Mouse (Mus musculus) heart, embryonic 13.5 days (tissue): ENCODE measurements at regions not wholly inside any gene's neighbourhood (a gene's known extent, or its start where the extent isn't known, plus 50 kb on each side); places are given as distances from the start of the nearest gene placed in this dataset.
A peak's percentile ranks its signal among the peaks of the same experiment; 100 is the strongest.

Source experiments
- ATAC-seq: fragments of 200-750 bp; cut with Nextera tagmentation; 2 replicates; pipeline ENCODE4 v1.8.0; 2017; ENCODE audit warnings: moderate TSS enrichment; ENCODE audit not compliant: insufficient number of reproducible peaks, low FRiP score, low TSS enrichment; ENCODE audit errors: extremely low read depth
- H3K27ac ChIP-seq: fragments of 300-500 bp; sonication (generic); replicated peaks from 2 replicates; pipeline ENCODE4 v1.5.1; 2015; ENCODE audit warnings: moderate library complexity, mild to moderate bottlenecking, inconsistent platforms
- H3K27me3 ChIP-seq: fragments of 300-500 bp; sonication (generic); replicated peaks from 2 replicates; pipeline ENCODE4 v1.6.1; 2015; ENCODE audit warnings: mild to moderate bottlenecking, inconsistent platforms
- H3K36me3 ChIP-seq: fragments of 300-500 bp; sonication (generic); 2 replicates; pipeline ENCODE4 v1.6.1; 2015; ENCODE audit warnings: mild to moderate bottlenecking, inconsistent platforms
- H3K4me1 ChIP-seq: fragments of 300-500 bp; sonication (generic); 2 replicates; pipeline ENCODE4 v1.6.1; 2015; ENCODE audit warnings: inconsistent platforms
- H3K4me2 ChIP-seq: fragments of 300-500 bp; sonication (generic); 2 replicates; pipeline ENCODE4 v1.6.1; 2015; ENCODE audit warnings: inconsistent platforms, mild to moderate bottlenecking, moderate library complexity
- H3K4me3 ChIP-seq: fragments of 300-500 bp; sonication (generic); 2 replicates; pipeline ENCODE4 v1.5.1; 2015; ENCODE audit warnings: moderate library complexity, mild to moderate bottlenecking, inconsistent platforms
- H3K9ac ChIP-seq: fragments of 300-500 bp; sonication (generic); 2 replicates; pipeline ENCODE4 v1.6.1; 2015; ENCODE audit warnings: inconsistent platforms, mild to moderate bottlenecking, moderate library complexity
- H3K9me3 ChIP-seq: fragments of 300-500 bp; sonication (generic); 2 replicates; pipeline ENCODE4 v1.6.1; 2016; ENCODE audit warnings: inconsistent platforms
- WGBS: fragments of 180-500 bp; shearing (Covaris S2); methylation state at CpG from one replicate; pipeline ENCODE4 v1.1.7; 2015; ENCODE audit warnings: mixed read lengths; 5-methylcytosine and 5-hydroxymethylcytosine counted together

DNA sequence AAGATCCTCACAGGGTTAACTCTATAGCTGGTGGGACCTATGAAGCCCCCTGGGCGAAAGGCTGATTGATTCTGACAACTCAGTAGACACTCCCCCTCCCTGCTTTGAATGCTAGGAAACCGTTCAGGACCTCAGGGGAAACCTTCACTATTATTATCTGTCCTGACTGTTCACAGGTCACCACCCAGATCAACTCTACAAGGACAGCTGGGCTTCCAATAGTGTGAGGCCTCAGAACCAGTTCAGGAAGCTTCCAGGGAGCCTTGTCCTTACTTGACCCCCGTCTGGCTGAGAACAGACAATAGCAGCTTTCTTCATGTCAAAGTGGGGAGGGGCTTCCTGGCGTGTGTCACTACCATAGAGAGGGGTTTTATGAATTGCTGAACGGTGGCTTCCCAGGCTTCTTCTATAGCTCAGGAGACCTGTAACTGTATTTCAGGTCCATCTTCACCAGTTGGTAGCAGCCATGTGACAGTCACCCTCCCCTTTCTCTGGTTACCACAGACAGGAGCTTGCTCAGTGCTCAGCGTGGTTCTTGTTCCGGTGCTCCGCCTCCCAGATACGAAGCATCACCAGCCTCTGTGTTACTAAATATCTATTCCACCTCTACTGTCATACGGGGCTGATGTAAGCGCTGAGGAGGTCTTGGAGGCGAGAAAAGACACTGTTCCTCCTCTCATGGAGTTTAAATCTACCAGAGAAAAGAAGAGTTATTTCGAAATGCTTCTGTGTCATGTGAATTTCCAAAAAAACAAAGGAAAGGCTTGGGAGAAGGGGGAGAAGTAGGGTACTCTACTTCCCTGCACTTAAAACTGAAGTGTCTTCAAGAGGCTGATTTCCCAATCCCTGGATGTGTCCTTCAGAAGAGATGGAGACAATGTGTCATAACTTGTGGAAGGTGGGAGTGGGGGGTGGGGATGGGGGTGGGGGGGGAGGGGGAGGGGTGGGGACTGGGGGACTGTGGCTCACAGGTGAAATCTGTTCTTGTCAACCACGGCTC, 96.9 kb downstream of the Vcpkmt start:
- WGBS = 33% methylated on average over 14 of the region's 14 CpGs
- peaks cover 9% of the 10 kb centered on the region for H3K4me1 ChIP-seq
- no peak overlapping the region for H3K27ac ChIP-seq
- H3K9ac ChIP-seq = 0 out of 2 replicates have a peak overlapping the region, but pooled peaks have one; percentile 33
- no peaks in the 10 kb centered on the region for H3K36me3 ChIP-seq
- no peak overlapping the region for H3K4me3 ChIP-seq
- peaks cover 4% of the 10 kb centered on the region; the same call in 1 of the 2 replicates for H3K9me3 ChIP-seq
- no peak for ATAC-seq
- peaks cover 3% of the 10 kb centered on the region; the same call in 1 of the 2 replicates for H3K27me3 ChIP-seq
- H3K4me2 ChIP-seq = peak overlapping the region; percentile 47

DNA sequence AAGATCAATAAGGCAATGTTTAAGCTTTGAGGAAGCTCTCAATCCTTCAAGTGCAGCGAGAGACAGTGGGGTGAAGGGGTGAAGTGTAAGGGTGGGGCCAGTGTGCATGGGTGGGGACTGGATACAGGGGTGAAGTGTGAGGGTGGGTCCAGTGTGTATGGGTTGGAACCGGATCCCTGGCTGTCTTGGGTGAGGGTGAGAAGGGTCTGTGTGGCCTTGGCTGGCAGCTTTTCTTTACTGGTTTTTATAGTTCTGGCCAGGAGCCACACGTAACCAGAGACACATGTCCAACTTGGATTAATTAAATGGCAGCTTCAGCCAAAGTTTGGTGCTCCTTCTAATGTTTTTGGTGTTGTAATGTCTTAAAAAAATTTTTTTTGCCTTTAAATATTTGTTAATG, 101.4 kb downstream of the Vcpkmt start:
- Histone ChIP-seq H3K9ac (no peak overlapping the region), H3K4me2 (no peak overlapping the region), H3K4me1 (peaks cover 17% of the 10 kb centered on the region), H3K4me3 (no peak overlapping the region), H3K9me3 (peaks cover 4% of the 10 kb centered on the region; the same call in 1 of the 2 replicates), H3K36me3 (no peaks in the 10 kb centered on the region), H3K27me3 (no peaks in the 10 kb centered on the region), H3K27ac (no peak overlapping the region)
- no peak for ATAC-seq
- WGBS = 79% methylated on average over 3 of the region's 3 CpGs

DNA sequence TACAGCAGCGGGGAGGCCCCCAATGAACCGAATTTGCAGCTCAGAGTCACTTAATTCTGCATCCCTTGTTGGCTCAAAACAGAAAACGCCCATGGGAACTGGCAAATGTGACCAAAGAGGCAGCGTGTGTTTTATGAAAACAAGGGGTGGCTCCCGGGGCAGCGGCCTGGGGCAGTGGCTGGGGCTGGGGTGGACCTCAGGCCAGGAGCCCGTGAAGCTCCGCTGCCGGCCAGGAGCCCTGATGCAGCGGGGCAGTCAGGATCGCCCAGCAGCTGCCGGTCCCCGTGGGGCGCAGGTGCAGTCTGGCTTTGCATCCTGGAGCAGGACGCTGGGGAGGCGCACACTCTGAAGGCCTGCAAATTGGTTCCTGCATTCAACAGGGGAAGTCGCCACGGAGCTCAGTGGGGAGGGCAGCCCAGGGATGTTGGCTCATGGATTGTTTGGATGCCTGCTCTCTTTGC, 104.4 kb upstream of the Gm9887 start:
- no peak for ATAC-seq
- H3K27ac ChIP-seq = no peak overlapping the region
- peaks cover 45% of the 10 kb centered on the region for H3K4me1 ChIP-seq
- H3K9me3 ChIP-seq = no peaks in the 10 kb centered on the region
- H3K4me2 ChIP-seq = peak overlapping the region; percentile 55
- no peaks in the 10 kb centered on the region for H3K27me3 ChIP-seq
- peak overlapping the region; percentile 19; the same call in 1 of the 2 replicates for H3K4me3 ChIP-seq
- no peaks in the 10 kb centered on the region for H3K36me3 ChIP-seq
- 19% methylated on average over 18 of the region's 18 CpGs for WGBS
- no peak overlapping the region; the same call in 1 of the 2 replicates for H3K9ac ChIP-seq

DNA sequence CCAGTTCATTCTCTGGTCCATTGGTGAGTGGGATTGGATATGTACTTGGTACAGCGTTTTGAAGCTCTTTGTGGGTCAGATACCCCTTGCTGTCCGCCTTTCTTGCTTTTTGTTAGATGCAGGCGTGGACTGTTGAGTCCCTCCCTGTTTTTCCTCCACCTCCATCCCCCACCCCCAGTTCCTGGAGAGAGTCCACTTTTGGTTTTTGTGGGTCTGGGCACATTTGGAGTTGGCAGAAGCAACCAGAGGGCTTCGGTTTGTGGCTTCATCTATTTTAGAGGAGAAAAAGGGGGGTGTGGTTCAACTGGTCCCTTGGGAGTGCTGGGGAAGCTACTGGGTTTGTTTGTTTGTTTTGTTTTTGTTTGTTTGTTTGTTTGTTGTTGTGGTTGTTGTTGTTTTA, 103.9 kb upstream of the Gm9887 start:
- Histone ChIP-seq H3K4me1 (peaks cover 46% of the 10 kb centered on the region), H3K4me2 (no peak overlapping the region), H3K27me3 (no peaks in the 10 kb centered on the region), H3K4me3 (no peak overlapping the region), H3K36me3 (no peaks in the 10 kb centered on the region), H3K9ac (no peak overlapping the region), H3K27ac (no peak overlapping the region), H3K9me3 (no peaks in the 10 kb centered on the region; the same call in 1 of the 2 replicates)
- no peak for ATAC-seq
- 74% methylated on average over 4 of the region's 4 CpGs for WGBS

DNA sequence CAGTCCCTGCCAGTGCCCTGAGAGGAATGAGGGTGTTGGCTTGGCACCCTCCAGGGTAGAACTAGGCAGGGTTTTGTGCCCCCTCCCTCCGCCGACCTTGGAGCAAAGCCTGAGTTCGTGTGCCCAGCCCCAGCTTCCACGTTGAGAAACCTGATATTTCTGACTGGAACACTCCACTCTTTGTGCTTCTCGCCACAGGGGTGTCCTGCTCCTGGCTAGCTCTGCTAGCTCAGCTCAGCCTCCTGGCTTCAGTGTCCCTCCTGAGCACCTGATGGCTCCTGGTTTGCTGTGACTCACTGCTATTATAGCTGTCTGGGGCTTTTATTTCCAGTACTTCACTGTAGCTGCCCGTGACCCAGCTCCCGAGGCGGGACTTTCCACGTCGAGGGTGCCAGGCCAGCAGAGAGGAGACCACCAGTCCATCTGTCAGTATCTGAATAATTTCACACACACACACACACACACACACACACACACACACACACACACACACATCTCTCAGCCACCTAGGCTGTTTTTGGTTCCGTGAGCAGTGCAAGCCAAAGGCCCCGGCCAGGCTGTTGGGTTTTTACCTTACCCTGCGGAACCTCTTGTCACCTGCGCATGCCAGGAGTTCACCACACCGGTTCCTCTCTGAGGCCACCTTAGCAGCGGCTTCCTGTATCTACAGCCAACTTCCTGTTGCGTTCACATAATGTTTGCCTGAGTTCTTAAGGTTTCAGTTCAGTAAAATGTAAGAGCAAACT, 102.8 kb upstream of the Gm9887 start:
- no peaks in the 10 kb centered on the region for H3K27me3 ChIP-seq
- H3K9me3 ChIP-seq = no peaks in the 10 kb centered on the region; the same call in 1 of the 2 replicates
- H3K36me3 ChIP-seq = no peaks in the 10 kb centered on the region
- peaks cover 46% of the 10 kb centered on the region for H3K4me1 ChIP-seq
- whole genome bisulfite sequencing = 66% methylated on average over 17 of the region's 17 CpGs
- H3K9ac ChIP-seq = peak overlapping the region; percentile 47; the same call in 1 of the 2 replicates
- ATAC-seq = no peak
- H3K4me3 ChIP-seq = no peak overlapping the region
- H3K27ac ChIP-seq = no peak overlapping the region
- H3K4me2 ChIP-seq = no peak overlapping the region

DNA sequence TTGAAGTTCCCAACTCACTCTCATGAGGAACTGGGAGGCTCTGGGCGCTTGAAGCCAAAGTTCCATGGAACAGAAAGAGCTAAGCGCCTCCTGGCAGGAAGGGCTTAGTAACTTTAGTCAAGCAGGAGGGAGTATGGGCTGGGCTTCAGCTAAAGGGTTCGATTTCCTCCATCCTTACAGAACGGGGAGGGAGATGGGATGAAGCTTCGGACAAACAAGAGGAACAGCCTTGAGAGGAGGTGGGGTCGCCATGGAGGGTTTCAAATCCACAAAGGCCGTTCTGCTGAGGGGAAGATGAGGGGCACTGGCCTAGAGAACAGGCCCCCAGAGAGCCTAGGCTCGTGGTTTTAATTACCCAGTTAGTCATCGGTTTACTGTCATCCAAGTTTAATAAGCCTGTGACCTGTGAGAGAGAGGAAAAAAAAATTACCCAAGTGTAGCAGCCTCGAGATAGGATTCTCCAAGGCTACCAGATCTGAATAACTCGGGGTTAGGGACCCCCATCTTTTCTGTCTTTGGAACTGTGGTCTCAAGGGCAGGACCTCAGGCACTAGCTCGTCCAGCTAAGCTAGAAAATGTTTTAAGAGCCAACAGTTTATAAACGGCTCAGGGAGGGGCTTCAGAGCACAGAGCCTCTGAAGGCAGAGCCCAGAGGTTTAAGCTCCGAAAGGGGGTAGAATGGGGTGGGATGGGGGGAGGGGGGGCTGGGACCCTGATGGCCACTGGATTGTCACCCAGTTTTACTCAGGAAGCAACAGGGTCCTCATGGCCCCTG, 102.1 kb upstream of the Gm9887 start:
- H3K36me3 ChIP-seq = no peaks in the 10 kb centered on the region
- peaks cover 46% of the 10 kb centered on the region for H3K4me1 ChIP-seq
- 0 out of 2 replicates have a peak overlapping the region, but pooled peaks have one; percentile 20 for H3K27ac ChIP-seq
- H3K4me3 ChIP-seq = no peak overlapping the region
- WGBS = 53% methylated on average over 14 of the region's 14 CpGs
- ATAC-seq = no peak
- H3K27me3 ChIP-seq = no peaks in the 10 kb centered on the region
- no peaks in the 10 kb centered on the region; the same call in 1 of the 2 replicates for H3K9me3 ChIP-seq
- peak overlapping the region; percentile 47; the same call in 1 of the 2 replicates for H3K9ac ChIP-seq
- H3K4me2 ChIP-seq = no peak overlapping the region

DNA sequence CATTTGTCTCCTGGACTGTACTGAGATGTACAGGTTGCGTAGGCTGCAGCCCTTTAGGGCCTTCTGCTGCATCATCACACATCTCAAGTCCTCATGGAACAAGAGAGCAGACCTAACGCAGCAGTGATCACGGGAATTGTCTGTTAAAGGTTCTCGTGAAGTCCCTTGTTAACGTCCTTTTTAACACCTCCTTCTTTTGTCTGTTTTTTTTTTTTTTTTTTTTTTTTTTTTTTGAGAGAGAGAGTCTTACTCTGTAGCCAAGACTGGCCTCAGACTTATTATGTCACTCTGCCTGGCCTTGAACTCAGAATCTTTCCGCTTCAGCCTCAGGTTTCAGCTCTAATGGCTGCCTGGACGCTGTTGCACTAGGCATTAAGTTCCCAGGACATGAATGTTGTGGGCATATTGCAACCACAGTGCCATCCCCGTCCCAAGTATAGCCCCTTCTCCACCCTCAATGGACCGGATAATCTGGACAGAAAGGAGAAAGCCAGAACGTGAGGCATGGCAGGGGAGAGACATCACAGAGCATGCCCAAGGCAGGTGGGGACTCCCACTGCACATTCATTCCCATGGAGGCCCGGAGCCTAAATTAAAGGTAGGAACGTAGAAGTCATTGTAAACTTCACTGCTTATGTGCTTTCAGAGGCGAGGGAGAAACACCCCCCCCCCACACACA, 101.3 kb upstream of the Gm9887 start:
- H3K9me3 ChIP-seq = no peaks in the 10 kb centered on the region; the same call in 1 of the 2 replicates
- H3K27me3 ChIP-seq = no peaks in the 10 kb centered on the region
- 78% methylated on average over 13 of the region's 13 CpGs for WGBS
- H3K36me3 ChIP-seq = no peaks in the 10 kb centered on the region
- peaks cover 46% of the 10 kb centered on the region for H3K4me1 ChIP-seq
- no peak overlapping the region for H3K27ac ChIP-seq
- no peak overlapping the region for H3K4me2 ChIP-seq
- no peak overlapping the region for H3K4me3 ChIP-seq
- no peak overlapping the region for H3K9ac ChIP-seq
- ATAC-seq = no peak

DNA sequence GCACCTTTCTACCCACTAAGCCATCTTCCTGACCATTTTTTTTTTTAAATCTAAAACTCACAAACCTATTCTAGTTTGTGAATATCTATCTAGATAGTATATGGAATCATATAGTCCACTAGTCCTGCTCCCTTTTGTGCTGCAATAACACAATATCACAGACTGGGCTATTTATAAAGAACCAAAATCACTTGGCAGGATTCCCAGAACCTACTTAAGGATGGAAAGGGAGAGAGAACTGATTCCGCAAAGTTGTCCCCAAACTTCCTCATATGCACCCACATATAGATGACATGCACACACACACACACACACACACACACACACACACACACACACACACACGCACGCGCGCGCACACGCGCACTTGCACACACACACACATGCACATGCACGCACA, 100.7 kb upstream of the Gm9887 start:
- Histone ChIP-seq H3K4me3 (no peak overlapping the region), H3K36me3 (no peaks in the 10 kb centered on the region), H3K9me3 (no peaks in the 10 kb centered on the region; the same call in 1 of the 2 replicates), H3K9ac (no peak overlapping the region), H3K4me2 (no peak overlapping the region), H3K27ac (no peak overlapping the region), H3K27me3 (no peaks in the 10 kb centered on the region), H3K4me1 (peaks cover 46% of the 10 kb centered on the region)
- no peak for ATAC-seq
- WGBS = 87% methylated on average over 9 of the region's 9 CpGs

DNA sequence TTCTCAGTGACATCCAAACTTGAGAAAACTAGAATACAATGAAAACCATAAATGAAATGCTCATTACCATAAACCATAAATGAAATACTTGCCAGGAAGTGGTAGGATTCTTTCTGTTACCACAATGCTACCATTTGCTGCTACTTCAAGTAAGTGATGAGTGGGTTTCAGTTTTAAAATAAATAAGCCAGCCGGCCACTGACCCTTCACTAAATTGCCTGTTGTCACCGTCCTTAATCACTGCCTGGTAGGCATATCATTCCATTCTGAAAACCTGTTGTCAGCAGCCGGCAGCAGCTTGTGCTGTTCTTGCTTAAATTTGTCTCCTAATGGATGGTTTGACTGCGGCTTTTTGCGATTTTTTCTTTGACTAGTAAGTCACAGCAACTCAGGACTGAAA, 99.6 kb upstream of the Gm9887 start:
- ATAC-seq = no peak
- no peaks in the 10 kb centered on the region; the same call in 1 of the 2 replicates for H3K9me3 ChIP-seq
- H3K36me3 ChIP-seq = no peaks in the 10 kb centered on the region
- no peak overlapping the region for H3K4me2 ChIP-seq
- H3K9ac ChIP-seq = no peak overlapping the region
- 45% methylated on average over 5 of the region's 5 CpGs for WGBS
- peaks cover 50% of the 10 kb centered on the region for H3K4me1 ChIP-seq
- no peak overlapping the region for H3K27ac ChIP-seq
- H3K27me3 ChIP-seq = no peaks in the 10 kb centered on the region
- no peak overlapping the region for H3K4me3 ChIP-seq

DNA sequence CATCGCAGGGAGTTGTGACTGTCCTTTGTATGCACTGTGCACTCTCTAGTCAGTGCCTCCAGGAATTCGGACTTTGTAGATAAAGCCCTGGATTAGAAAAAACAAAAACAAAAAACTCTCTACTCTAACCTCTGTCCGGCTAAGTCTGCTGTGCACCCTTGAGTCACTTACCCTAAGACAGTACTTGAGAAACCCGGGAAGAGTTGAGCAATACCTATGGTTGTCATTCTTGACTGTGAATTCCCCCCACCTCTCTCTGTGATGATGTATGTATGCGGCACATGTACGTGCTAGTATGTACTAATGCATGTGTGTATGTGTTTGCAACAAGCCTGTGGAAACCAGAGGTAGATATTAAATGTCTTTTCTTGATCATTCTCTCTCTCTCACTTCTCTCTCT, 96.7 kb upstream of the Gm9887 start:
- Histone ChIP-seq H3K9ac (no peak overlapping the region), H3K4me3 (no peak overlapping the region), H3K36me3 (no peaks in the 10 kb centered on the region), H3K9me3 (no peaks in the 10 kb centered on the region; the same call in 1 of the 2 replicates), H3K27me3 (no peaks in the 10 kb centered on the region), H3K27ac (no peak overlapping the region), H3K4me1 (peaks cover 30% of the 10 kb centered on the region), H3K4me2 (no peak overlapping the region)
- WGBS = 75% methylated on average over 6 of the region's 6 CpGs
- no peak for ATAC-seq
